Mouse (Mus musculus): ENCODE results near the gene Plcd3. TPM values are rescaled to one million over a fixed set of nuclear protein-coding genes. Genes with fewer than 3 reads are reported as not detected.

Gene Plcd3
- polyA plus RNA-seq, 1 experiment, result 4.7 TPM

DNA sequence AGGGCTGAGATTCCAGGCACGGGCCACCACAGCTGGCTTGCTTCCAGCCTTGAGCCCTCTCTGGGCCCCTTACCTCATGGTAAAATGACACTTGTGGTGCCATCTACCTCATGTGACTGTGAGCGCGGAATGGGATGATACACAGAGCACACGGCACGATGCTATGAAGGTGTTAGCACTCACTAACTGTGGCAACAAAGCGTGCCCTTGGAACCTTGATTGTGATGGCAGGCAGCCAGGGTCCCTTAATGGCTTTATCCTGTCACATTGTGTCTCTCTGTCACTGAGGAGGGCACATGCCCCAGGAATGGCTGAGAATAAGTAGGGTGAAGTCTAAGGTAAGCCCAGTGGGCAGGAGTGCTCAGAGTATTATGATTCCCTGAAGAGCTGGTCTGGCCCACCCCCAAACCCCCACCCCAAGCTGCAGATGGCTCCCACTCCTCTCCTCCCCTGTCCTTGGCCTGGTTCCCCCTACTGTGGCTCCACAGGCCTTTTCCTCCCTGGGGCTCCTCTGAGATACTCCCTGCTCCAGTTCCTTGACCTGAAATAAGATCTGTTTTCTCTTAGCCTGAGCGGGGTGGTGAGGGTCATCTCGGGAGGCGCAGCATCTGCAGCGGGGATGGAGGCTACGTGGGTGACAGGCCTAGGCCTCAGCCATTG lies 2.8 kb downstream of the Plcd3 start:
- Histone ChIP-seq H3K27me3 (ENCODE audit: control insufficient read depth, insufficient read depth, low read length) (peaks cover 6% of the 10 kb centered on the region), H3K4me3 (ENCODE audit: extremely low read depth, insufficient read depth, insufficient read length) (no peak overlapping the region), H3K36me3 (ENCODE audit: control insufficient read depth, insufficient read depth, low read length) (no peaks in the 10 kb centered on the region), H3K27ac (ENCODE audit: insufficient read depth, low read length) (no peak overlapping the region), H3K4me1 (ENCODE audit: control insufficient read depth, insufficient read depth, insufficient read length) (peaks cover 22% of the 10 kb centered on the region)
- no peak for DNase-seq (ENCODE audit: low read depth in 1 of 2, low spot score in 2 of 2)
- no peak for TF ChIP-seq CTCF (IDR thresholded peaks at IDR 0.05; ENCODE audit: extremely low read depth, insufficient read depth, insufficient read length, insufficient replicate concordance)
- TF ChIP-seq POLR2A (IDR thresholded peaks at IDR 0.05; ENCODE audit: low read depth, low read length), result no peak
- 86% methylated on average over 11 of the region's 11 CpGs for WGBS

DNA sequence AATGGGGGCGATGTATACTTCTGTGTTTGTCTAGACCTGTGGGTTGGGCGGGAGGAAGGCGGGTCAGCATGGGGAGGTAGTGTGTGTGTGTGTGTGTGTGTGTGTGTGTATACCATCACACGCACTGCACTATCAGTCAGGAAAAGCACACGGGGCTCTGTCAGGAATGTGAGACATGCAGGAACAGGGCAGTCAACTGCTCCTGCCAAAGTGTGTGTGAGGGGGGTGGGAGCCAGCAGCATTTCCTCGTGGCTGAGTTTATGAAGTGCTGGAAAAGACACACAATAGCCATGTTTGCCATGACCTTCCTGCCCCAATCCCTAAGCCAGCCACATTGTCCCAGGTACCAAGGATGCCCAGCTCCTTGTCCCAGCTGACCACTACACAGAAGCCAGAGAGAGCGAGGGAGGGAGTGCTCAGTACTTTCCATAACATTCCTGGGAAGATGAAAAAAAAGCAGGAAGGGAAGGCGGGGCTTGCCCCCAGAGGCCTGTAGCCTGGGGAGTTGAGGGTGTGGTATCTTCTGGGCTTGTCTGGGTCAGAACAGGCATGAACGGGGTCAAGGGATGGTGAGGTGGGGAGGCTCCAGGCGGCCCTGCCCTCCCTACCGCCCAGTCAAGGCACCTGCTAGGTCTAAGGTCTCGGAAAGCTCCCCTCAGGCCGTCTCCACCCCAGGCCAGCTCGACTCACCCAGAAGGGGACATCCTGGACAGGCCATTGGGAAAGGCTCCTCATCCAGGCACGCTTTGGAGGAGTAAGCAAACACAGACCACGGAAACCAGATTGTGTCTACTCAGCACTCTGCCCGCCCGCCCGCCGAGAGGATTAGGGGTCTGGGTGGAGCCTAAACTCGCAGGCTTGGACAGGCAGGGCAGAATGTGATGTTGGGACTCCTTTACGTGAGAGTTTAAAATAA lies 4.2 kb downstream of the Plcd3 start:
- 80% methylated on average over 22 of the region's 22 CpGs for WGBS
- no peak for TF ChIP-seq POLR2A (IDR thresholded peaks at IDR 0.05; ENCODE audit: low read depth, low read length)
- TF ChIP-seq CTCF (IDR thresholded peaks at IDR 0.05; ENCODE audit: extremely low read depth, insufficient read depth, insufficient read length, insufficient replicate concordance), result no peak
- Histone ChIP-seq H3K4me1 (ENCODE audit: control insufficient read depth, insufficient read depth, insufficient read length) (peaks cover 21% of the 10 kb centered on the region), H3K4me3 (ENCODE audit: extremely low read depth, insufficient read depth, insufficient read length) (no peak overlapping the region), H3K27ac (ENCODE audit: insufficient read depth, low read length) (no peak overlapping the region), H3K27me3 (ENCODE audit: control insufficient read depth, insufficient read depth, low read length) (peaks cover 6% of the 10 kb centered on the region), H3K36me3 (ENCODE audit: control insufficient read depth, insufficient read depth, low read length) (no peaks in the 10 kb centered on the region)
- DNase-seq (ENCODE audit: low read depth in 1 of 2, low spot score in 2 of 2), result no peak

DNA sequence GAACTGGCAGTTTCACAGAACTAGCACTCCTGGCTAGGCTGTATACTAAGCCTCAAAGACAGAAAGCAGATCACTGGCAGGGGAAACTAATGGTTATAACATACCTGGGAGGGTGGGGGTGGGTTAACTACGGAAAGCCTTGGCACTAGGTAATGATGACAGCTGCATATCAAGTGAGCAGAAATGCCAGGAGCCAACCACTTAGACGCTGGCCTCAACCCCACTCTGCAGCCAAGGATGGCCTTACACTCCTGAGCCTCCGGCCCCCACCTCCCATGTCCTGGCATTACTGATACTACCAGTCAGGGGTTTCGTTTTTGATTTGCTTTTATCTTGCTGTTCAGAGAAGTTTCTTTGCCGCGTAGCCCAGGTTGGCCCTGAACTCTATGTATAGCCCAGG lies 5.7 kb downstream of the Plcd3 start:
- Histone ChIP-seq H3K27me3 (ENCODE audit: control insufficient read depth, insufficient read depth, low read length) (no peaks in the 10 kb centered on the region), H3K4me3 (ENCODE audit: extremely low read depth, insufficient read depth, insufficient read length) (no peak overlapping the region), H3K4me1 (ENCODE audit: control insufficient read depth, insufficient read depth, insufficient read length) (peaks cover 13% of the 10 kb centered on the region; the same call in 1 of the 2 replicates), H3K36me3 (ENCODE audit: control insufficient read depth, insufficient read depth, low read length) (no peaks in the 10 kb centered on the region), H3K27ac (ENCODE audit: insufficient read depth, low read length) (no peak overlapping the region)
- TF ChIP-seq CTCF (IDR thresholded peaks at IDR 0.05; ENCODE audit: extremely low read depth, insufficient read depth, insufficient read length, insufficient replicate concordance), result no peak
- TF ChIP-seq POLR2A (IDR thresholded peaks at IDR 0.05; ENCODE audit: low read depth, low read length), result no peak
- no peak for DNase-seq (ENCODE audit: low read depth in 1 of 2, low spot score in 2 of 2)
- WGBS, result 93% methylated on average over 6 of the region's 6 CpGs

DNA sequence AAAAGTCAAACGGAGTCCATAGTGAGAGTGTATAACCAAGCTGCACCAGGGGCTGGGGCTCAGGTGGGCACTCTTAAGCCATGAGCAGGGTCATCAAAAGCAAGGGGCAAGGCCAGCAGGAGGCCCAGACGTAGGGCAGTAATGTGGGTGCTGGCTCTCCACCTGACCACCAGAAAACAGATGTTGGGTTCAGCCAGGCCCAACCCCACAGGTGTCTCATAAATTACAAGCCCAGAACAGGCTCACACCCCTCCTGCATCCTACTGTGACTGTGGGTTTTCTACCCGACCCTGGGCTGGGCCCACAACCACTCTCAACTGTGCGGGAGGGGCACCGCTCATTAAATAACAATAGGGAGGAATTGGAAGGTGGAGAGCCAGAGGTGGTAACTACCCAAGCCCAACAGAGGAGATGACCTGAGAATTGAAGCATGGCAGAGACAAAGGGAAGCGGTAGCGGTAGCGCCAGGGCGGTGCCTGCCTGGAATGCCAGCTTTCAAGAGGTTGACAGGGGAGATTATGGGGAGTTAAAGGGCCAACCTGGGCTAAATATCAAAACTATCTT lies 6.3 kb downstream of the Plcd3 start:
- peaks cover 13% of the 10 kb centered on the region; the same call in 1 of the 2 replicates for H3K4me1 ChIP-seq (ENCODE audit: control insufficient read depth, insufficient read depth, insufficient read length)
- H3K36me3 ChIP-seq (ENCODE audit: control insufficient read depth, insufficient read depth, low read length), result no peaks in the 10 kb centered on the region
- no peak for DNase-seq (ENCODE audit: low read depth in 1 of 2, low spot score in 2 of 2)
- no peak overlapping the region for H3K4me3 ChIP-seq (ENCODE audit: extremely low read depth, insufficient read depth, insufficient read length)
- no peak for TF ChIP-seq POLR2A (IDR thresholded peaks at IDR 0.05; ENCODE audit: low read depth, low read length)
- no peak for TF ChIP-seq CTCF (IDR thresholded peaks at IDR 0.05; ENCODE audit: extremely low read depth, insufficient read depth, insufficient read length, insufficient replicate concordance)
- no peak overlapping the region for H3K27ac ChIP-seq (ENCODE audit: insufficient read depth, low read length)
- H3K27me3 ChIP-seq (ENCODE audit: control insufficient read depth, insufficient read depth, low read length), result no peaks in the 10 kb centered on the region
- 79% methylated on average over 9 of the region's 9 CpGs for WGBS

DNA sequence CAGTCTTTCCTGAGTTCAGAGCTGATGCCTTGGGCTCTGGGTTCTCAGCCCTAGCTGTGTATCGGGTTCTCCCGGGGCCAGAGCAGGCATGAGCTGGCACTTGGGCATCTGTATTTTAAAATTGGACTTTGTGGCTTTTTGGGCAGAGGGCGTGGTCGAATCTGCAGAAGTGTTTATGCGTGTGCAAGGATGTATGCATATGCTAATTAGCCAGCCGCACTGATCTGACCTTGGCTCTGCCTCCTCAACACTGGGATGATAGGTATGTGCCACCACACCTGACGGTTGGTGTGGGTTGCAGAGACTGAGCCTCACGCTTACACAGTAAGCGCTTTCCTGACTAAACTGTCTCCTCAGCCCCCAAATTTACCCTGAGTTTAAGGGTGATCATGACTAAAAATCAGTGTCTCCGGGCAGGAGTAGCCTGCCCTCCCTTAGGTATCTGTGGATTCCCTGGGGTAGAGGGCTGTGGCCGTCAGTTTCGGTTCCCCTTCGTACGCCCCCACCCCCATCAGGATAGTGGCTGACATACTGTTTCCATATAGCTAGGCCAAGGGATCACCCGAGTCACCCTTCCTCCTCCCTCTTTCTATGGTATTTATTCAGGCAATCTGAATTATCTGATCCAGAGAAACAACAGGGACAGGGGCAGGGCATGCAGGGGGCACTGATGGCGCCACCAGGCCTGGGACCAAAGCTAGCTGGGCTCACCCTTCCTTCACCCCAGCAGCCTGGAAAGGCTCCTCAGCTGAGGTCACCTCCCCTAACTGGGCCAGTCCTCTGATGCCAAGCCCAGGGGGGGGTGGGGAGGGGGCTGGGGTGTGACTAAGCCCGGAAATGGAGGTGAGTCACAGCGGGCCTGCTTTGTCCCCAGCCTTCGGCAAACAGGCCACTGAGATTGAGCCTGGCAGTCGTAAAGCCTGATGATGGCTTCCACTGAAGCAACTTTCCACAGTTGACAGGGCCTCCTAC lies 7.3 kb downstream of the Plcd3 start:
- DNase-seq (ENCODE audit: low read depth in 1 of 2, low spot score in 2 of 2), result peak in 1 of 2 experiments; percentile 45
- peak overlapping the region; percentile 22; the same call in 1 of the 2 replicates for H3K27ac ChIP-seq (ENCODE audit: insufficient read depth, low read length)
- H3K27me3 ChIP-seq (ENCODE audit: control insufficient read depth, insufficient read depth, low read length), result no peaks in the 10 kb centered on the region
- TF ChIP-seq POLR2A (IDR thresholded peaks at IDR 0.05; ENCODE audit: low read depth, low read length) (no peak), CTCF (IDR thresholded peaks at IDR 0.05; ENCODE audit: extremely low read depth, insufficient read depth, insufficient read length, insufficient replicate concordance) (no peak)
- H3K36me3 ChIP-seq (ENCODE audit: control insufficient read depth, insufficient read depth, low read length), result no peaks in the 10 kb centered on the region
- WGBS, result 33% methylated on average over 20 of the region's 20 CpGs
- no peak overlapping the region for H3K4me3 ChIP-seq (ENCODE audit: extremely low read depth, insufficient read depth, insufficient read length)
- peaks cover 13% of the 10 kb centered on the region; the same call in 1 of the 2 replicates for H3K4me1 ChIP-seq (ENCODE audit: control insufficient read depth, insufficient read depth, insufficient read length)

DNA sequence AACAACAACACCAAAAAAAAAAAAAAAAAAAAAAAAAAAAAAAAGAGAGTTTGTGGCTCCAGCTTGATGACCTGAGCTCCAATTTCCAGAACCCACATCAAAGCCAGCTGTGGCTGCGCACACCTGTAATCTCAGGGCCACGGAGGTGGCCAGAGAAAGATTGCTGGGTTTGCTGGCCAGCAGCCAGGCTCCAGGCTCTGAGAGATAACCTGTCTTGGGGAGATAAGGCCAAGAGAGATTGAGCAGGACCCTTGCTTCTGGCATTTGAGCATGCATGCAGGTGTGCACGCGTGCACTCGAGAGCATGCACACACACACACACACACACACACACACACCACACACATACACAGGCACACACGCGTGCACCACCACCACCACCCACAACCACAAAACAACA lies 8.2 kb downstream of the Plcd3 start:
- H3K4me1 ChIP-seq (ENCODE audit: control insufficient read depth, insufficient read depth, insufficient read length), result peaks cover 13% of the 10 kb centered on the region; the same call in 1 of the 2 replicates
- H3K27ac ChIP-seq (ENCODE audit: insufficient read depth, low read length), result no peak overlapping the region
- H3K4me3 ChIP-seq (ENCODE audit: extremely low read depth, insufficient read depth, insufficient read length), result no peak overlapping the region
- no peaks in the 10 kb centered on the region for H3K27me3 ChIP-seq (ENCODE audit: control insufficient read depth, insufficient read depth, low read length)
- no peaks in the 10 kb centered on the region for H3K36me3 ChIP-seq (ENCODE audit: control insufficient read depth, insufficient read depth, low read length)
- 55% methylated on average over 7 of the region's 7 CpGs for WGBS
- TF ChIP-seq POLR2A (IDR thresholded peaks at IDR 0.05; ENCODE audit: low read depth, low read length), result no peak
- TF ChIP-seq CTCF (IDR thresholded peaks at IDR 0.05; ENCODE audit: extremely low read depth, insufficient read depth, insufficient read length, insufficient replicate concordance), result no peak
- DNase-seq (ENCODE audit: low read depth in 1 of 2, low spot score in 2 of 2), result no peak
